Mouse (Mus musculus) left cerebral cortex, adult 2 months (tissue): ENCODE results near the gene Itk. TPM values are rescaled to one million over a fixed set of nuclear protein-coding genes. Genes with fewer than 3 reads are reported as not detected.
"Not testable (repeated sequence)": the region's sequence is repeated elsewhere in the genome, so short reads cannot be mapped to it uniquely, and the experiment has no call there.

Source experiments
- DNase-seq, 2 experiments: peaks; one replicate each; pipeline ENCODE4 v3.0.0; 2021 to 2022; ENCODE audit warnings: low spot score in 2 of 2, mixed read lengths in 1 of 2; ENCODE audit errors: extremely low spot score in 1 of 2
- H3K27ac ChIP-seq: fragments of 200-600 bp; 2 replicates; pipeline ENCODE4 v1.8.1; 2022
- H3K4me3 ChIP-seq: fragments of 200-600 bp; 2 replicates; pipeline ENCODE4 v1.8.1; 2022
- CTCF ChIP-seq: fragments of 200-600 bp; IDR thresholded peaks from 2 replicates; pipeline ENCODE4 v1.8.1; 2022; ENCODE audit warnings: antibody characterized with exemption, mild to moderate bottlenecking, moderate library complexity
- intact Hi-C: fragments of 180-260 bp; cut with DNase I; formaldehyde crosslinking; loops from one replicate; pipeline ENCODE4 v1.15.1; 2025
- long read RNA-seq, 2 experiments: library from polyadenylated mRNA; stranded (forward); transcript quantifications; one replicate each; pipeline ENCODE4 v2.0.0; 2021; ENCODE audit warnings: borderline mapping rate in 2 of 2
- total RNA-seq, 2 experiments: library from RNA; stranded (reverse); gene quantifications; 2 replicates each; pipeline ENCODE4 v1.2.3; 2021

Itk gene
- under 1 TPM; 0.16 to 0.23 TPM for total RNA-seq
- long read RNA-seq, experiment 1 = 0 reads
- long read RNA-seq, experiment 2 = 0 reads

- no peak for TF ChIP-seq CTCF
- no peak within 1 kb of the TSS for H3K4me3 ChIP-seq
- no peak for DNase-seq
- H3K27ac ChIP-seq = no peak within 1 kb of the TSS
- intact Hi-C loops = no loop called here
Measured at GRCm38 (mm10) chr11:46389336-46390117, at the start of gene Itk. Itk (minus strand) TSS chr11:46389515.

DNA sequence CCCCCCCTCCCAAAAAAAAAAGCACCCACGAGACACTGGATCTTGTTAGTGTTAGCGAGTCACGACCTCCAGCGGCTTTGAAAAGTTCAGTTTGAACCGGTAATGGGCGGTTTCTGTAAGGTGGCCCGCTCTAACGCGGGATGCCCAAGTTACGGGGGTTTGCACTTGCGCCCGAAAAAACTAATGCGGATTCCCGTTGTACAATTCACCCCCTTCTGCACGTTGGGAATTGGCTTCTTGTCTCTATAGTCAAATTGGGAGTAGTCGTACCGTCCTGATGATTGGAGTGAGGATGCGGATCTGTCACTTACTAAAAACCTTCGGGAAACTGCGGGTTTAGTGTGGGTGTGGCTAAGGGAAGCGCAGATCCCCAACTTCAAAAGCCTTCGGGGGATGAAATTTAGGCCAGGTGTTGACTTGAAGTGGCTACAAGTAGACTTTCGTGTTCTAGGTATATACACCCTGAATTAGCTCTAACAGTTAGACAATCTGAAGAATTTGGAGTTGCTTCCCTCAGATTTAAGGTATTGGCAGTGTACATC, 48.2 kb upstream of the Itk start:
- peak overlapping the region; percentile 99 for H3K4me3 ChIP-seq
- no peak for TF ChIP-seq CTCF
- H3K27ac ChIP-seq = peak overlapping the region; percentile 89; the same call in 1 of the 2 replicates
- intact Hi-C loops = no loop called here
- peak in 1 of 2 experiments; percentile 12 for DNase-seq

DNA sequence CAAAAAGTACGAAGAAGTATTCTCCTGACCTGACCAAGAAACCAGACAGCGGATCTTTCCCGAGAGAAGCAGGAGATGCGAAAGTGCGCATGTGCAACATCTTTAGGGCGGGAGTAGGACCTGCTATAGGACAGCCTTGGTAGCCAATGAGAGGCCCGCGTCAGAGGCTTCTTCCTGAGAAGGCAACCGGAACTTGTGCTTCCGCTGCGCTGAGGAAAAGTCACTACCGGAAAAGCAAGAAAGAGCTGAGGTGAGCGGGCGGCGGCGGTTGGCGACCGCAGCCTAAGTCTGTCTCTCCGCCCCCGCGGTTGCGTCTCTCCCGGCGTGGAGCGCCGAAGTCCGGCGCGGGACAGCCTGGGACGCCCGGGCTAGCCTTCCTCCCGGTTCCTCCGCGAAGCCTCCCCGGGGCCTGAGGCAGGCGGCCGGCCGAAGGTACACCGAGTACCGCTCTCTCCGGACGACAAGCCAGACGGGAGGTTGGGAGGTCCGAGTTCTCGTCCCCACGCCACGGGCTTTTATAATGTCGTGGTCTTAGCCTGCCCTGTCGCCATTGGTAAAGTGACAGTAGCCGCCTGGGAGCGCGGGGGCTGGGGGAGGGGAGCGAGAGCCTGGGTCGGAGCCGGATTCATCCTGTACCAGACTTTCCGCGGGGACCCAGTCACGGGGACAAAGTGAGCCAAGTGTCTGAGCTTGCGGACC, 47.6 kb upstream of the Itk start, which contains the start of gene Med7:
Gene Med7 (plus strand): TSS at position 166 of the 699 bp plus-strand sequence.
- Histone ChIP-seq H3K27ac (peak within 1 kb of the TSS; percentile 89), H3K4me3 (peak within 1 kb of the TSS; percentile 99)
- DNase-seq = peak; percentile 87 to 93
- no peak for TF ChIP-seq CTCF
- intact Hi-C loops = no loop called here

DNA sequence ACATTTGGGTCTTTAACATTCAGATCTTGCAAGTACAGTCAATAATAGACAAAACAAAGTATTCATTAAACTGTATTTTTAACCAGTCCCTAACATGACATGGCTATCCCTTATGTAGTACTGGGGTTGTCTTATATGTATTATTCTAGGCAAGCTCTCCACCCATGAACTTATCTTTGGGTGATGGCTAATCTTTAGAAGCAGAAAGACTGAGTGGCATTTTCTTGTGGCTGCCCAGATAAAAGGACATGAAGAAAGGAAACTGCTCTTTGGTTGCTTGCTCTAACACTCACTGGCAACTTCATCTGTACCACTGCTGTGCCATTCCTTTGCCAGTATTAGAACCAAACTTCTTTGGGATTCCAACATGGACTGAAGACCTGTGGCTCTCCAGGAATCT, 46.0 kb upstream of the Itk start:
- H3K27ac ChIP-seq = no peak overlapping the region
- DNase-seq = no peak
- intact Hi-C loops = no loop called here
- H3K4me3 ChIP-seq = no peak overlapping the region
- TF ChIP-seq CTCF = no peak

GRCm38 (mm10) chr11:46431129-46431528, 41.8 kb upstream of the Itk start:
- Histone ChIP-seq H3K4me3 (no peak overlapping the region), H3K27ac (peak overlapping the region; percentile 66; the same call in 1 of the 2 replicates)
- peak; percentile 90 for TF ChIP-seq CTCF
- intact Hi-C loops = loop anchor here (1.0 to 2.0 kb wide), 4 partner anchors 117 to 162 kb away; no protein-coding TSS in a partner anchor
- DNase-seq = peak; percentile 76 to 85

- no peak for TF ChIP-seq CTCF
- no peak overlapping the region for H3K27ac ChIP-seq
- DNase-seq = no peak
- intact Hi-C loops = loop anchor here (2.0 kb wide), 1 partner anchor 129 kb away; no protein-coding TSS in a partner anchor
- H3K4me3 ChIP-seq = no peak overlapping the region
Measured at GRCm38 (mm10) chr11:46430123-46430522, 40.8 kb upstream of the Itk start.

- H3K27ac ChIP-seq, H3K4me3 ChIP-seq, intact Hi-C loops, DNase-seq: not testable (repeated sequence)
Measured at GRCm38 (mm10) chr11:46428131-46428530, 38.8 kb upstream of the Itk start.

GRCm38 (mm10) chr11:46421086-46421888, 32.0 kb upstream of the Itk start:
- intact Hi-C loops = no loop called here
- Histone ChIP-seq H3K27ac (no peak overlapping the region), H3K4me3 (no peak overlapping the region)
- TF ChIP-seq CTCF = no peak
- no peak for DNase-seq

DNA sequence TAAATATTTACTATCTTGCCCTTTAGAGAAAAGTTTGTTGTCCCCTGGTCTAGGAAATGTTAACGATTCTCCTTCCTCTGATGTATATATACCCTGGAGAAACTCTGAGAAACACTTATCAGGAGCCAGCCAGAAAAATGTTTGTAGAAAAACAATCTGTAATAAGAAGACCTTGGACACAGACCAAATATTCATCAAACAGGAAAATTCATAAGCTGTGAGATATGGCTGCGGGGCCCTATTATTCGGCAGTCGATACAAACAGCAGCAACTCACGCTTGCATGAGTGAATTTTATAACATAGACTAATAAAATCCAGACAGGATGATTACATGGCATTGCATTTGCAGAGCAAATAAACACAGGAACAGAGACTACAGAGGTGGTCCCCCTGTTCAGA, 29.5 kb upstream of the Itk start:
- H3K4me3 ChIP-seq = no peak overlapping the region
- TF ChIP-seq CTCF = no peak

DNA sequence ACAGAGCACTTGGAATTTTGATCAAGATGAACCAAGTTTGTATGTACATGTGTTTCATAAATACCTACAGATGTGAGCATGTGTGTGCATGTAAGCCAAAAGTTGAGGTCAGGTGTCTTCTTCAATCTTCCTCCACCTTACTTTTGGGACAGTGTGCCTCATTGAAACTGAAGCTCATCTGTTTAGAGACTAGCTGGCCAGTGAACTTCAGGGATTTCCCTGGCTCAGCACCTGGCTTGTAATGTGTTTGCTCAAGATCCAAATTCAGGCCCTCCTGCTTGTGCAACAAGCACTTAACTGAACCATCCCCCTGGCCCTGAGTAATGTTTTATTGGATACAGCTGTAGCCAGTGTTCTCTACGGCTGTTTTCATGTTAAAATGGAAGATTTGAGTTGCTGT, 29.1 kb upstream of the Itk start:
- no peak for DNase-seq
- no peak for TF ChIP-seq CTCF
- H3K4me3 ChIP-seq = no peak overlapping the region
- intact Hi-C loops = no loop called here
- H3K27ac ChIP-seq = no peak overlapping the region

More for the DNA sequence above, 29.5 kb upstream of the Itk start:
- intact Hi-C loops = no loop called here
- H3K27ac ChIP-seq = no peak overlapping the region
- DNase-seq = no peak

GRCm38 (mm10) chr11:46410018-46410563, 20.8 kb upstream of the Itk start:
- TF ChIP-seq CTCF = no peak
- intact Hi-C loops = no loop called here
- H3K4me3 ChIP-seq = no peak overlapping the region
- no peak for DNase-seq
- H3K27ac ChIP-seq = no peak overlapping the region
